Mouse (Mus musculus) cerebellum, adult 18-20 months (tissue): ENCODE measurements around the gene Sfmbt2.

Experiments used
- DNase-seq, 2 experiments: peaks; one replicate each; pipeline ENCODE4 v3.0.0; 2021

Gene Sfmbt2

GRCm38 (mm10) chr2:10569392-10569791 is 199.1 kb downstream of the Sfmbt2 start:
- no peak for DNase-seq

- DNase-seq = no peak
Observed at GRCm38 (mm10) chr2:10572311-10572710, 202.0 kb downstream of the Sfmbt2 start.

GRCm38 (mm10) chr2:10575962-10576740 is 205.8 kb downstream of the Sfmbt2 start:
- DNase-seq = no peak

- DNase-seq = no peak
Observed at GRCm38 (mm10) chr2:10582673-10583072, 212.4 kb downstream of the Sfmbt2 start.

GRCm38 (mm10) chr2:10583103-10583502 is 212.8 kb downstream of the Sfmbt2 start:
- DNase-seq = no peak

- DNase-seq = no peak
Observed at GRCm38 (mm10) chr2:10591310-10591709, 221.0 kb downstream of the Sfmbt2 start.

- no peak for DNase-seq
Observed at GRCm38 (mm10) chr2:10615500-10615899, 245.2 kb downstream of the Sfmbt2 start.
